Mouse (Mus musculus) splenic B cell, adult 2 months (primary cell): ENCODE results near the gene Edem2.
"Not testable (repeated sequence)": the region's sequence is repeated elsewhere in the genome, so short reads cannot be mapped to it uniquely, and the experiment has no call there.

Experiments used
- DNase-seq: peaks from one replicate; pipeline ENCODE4 v3.0.0-alpha.2; 2011; ENCODE audit warnings: low read depth, low spot score
- H3K27me3 ChIP-seq: 2 replicates; pipeline ENCODE4 v1.6.1; 2012; ENCODE audit warnings: mild to moderate bottlenecking, low read length, moderate library complexity, mixed read lengths; ENCODE audit not compliant: control insufficient read depth, poor library complexity, insufficient read depth, severe bottlenecking
- H3K36me3 ChIP-seq: 2 replicates; pipeline ENCODE4 v1.6.1; 2012; ENCODE audit warnings: mild to moderate bottlenecking, low read length, moderate library complexity, mixed read lengths; ENCODE audit not compliant: control insufficient read depth, poor library complexity, insufficient read depth, severe bottlenecking

Gene Edem2

DNA sequence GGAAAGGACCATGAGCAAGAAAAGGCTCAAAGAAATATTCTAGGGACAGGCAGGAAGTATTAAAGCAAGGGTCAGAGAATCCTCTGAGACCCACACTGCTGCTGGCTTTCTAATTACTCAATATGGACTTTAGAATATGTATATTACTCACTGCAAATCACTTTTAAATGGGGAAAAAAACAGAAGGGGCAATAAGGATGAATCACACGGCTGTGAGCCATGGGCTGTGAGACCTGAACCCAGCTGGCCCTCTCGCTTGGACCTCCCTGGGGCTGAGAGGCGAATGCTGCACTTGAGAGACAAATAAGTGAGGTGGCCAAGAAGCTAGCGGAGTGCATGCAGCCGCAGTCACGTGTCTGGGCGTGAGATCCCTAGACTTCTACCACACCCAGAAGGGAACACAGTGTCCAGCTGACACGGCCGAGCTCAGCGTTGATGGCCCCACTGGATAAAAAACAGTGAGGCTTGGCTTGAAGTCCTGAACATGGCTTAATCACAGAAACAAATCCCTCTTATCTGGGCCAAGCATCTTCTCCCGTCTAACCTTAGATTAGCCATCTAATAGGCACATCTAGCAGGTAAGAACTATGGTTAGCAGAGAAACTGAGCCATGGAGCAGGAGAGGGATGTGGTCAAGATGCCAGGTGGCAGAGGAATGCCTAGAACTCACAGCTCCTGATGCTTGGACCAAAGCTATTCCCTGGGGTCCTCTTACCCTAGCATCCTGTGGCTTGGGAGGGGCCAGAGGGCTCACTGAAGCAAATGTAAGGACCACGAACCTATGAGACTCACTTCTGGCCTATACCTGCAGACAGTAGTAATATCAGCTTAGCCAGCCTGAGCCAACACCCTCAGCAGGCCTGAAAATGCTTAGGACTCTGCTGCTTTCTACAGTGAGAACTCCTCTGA is 11.9 kb downstream of the Edem2 start:
- no peak for DNase-seq
- Histone ChIP-seq H3K27me3 (no peaks in the 10 kb centered on the region), H3K36me3 (peaks cover 9% of the 10 kb centered on the region)

DNA sequence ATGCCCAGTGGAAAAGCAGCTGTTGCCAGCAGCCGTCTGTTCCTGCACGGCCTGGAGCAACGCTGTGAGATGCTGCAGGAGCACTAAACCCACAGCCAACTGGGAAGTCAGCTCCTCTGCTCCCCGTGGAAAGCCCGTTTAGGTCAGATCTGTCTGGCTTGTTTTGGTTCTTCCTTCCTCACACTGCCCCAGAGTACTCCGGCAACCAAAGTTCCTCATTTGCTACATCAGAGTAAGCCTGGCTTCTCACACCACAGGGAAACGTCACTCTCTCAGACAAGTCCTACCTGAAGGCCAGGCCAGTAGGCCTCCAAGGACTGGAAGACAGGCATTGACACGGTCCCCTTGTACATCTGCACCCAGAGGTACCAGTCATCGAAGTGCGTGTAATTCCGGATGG is 18.7 kb downstream of the Edem2 start:
- Histone ChIP-seq H3K36me3 (peaks cover 13% of the 10 kb centered on the region), H3K27me3 (no peaks in the 10 kb centered on the region)
- DNase-seq, result no peak

DNA sequence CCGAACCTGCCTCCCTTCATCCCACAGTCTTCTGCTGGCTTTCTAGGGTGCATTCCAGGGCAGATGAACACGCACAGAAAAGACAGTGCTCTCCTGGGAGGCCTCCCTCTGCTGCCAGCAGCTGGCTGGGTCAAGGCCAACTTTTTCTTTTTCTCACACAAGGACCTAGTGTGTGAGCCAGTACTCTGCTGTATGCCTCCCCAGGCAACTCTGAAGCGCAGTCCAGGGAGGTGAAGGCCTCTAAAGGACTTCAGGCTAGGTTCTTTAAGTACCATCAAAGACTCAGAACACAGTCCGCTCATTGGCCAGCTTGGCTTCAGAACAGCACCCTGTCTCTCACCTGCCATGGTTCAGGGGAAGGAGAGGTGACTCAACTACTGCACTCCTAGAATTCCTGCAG is 22.0 kb downstream of the Edem2 start:
- no peak for DNase-seq

GRCm38 (mm10) chr2:155703630-155704029 is 25.6 kb downstream of the Edem2 start:
- no peak for DNase-seq
- H3K36me3 ChIP-seq, result peaks cover 15% of the 10 kb centered on the region
- no peaks in the 10 kb centered on the region for H3K27me3 ChIP-seq

More for the DNA sequence above, 22.0 kb downstream of the Edem2 start:
- Histone ChIP-seq H3K27me3 (no peaks in the 10 kb centered on the region), H3K36me3 (peaks cover 12% of the 10 kb centered on the region)

DNA sequence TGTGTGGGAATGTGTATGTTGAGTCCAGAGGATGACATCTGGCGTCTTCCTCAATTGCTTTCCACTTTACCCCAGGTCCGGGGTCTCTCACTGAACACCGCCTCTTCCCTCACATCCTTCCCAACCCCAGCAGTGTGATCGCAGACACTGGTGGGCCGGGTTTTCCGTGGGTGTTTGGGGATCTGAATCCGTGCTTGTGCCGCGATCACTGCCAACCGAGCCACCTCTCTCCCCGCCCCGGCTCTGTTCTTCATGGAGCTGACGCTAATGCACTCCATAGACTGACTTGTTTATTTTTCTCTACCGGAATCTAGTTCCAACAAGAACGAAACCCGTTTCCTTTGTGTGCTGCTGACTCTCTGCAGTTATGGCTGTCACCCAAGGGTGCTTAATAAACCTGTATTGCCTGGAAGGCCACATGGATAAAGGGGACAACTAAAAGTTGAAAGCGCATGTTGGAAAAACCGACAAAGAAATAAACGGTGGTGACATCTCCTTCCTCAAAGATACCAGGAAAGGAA is 27.8 kb downstream of the Edem2 start:
- Histone ChIP-seq H3K27me3 (no peaks in the 10 kb centered on the region), H3K36me3 (peaks cover 11% of the 10 kb centered on the region)
- no peak for DNase-seq

DNA sequence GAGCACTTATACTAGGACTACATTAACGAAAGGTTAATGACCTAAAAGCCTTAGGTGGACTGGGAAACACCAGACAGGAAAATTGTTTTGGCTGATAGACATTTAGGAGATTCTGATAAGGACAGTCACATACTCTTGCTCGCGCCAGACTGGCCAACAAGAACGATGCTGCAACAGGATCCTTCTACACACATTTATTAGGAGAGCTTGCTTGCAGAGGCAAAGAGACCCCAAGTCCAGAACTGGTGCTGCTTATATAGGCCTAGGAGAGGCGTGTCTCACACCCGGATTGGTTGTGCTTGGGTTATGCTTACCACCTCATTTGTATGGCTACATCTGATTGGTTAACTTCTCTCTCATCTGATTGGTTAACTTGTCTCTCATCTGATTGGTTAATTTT is 30.8 kb downstream of the Edem2 start:
- H3K27me3 ChIP-seq, DNase-seq, H3K36me3 ChIP-seq: not testable (repeated sequence)

GRCm38 (mm10) chr2:155696851-155697250 is 32.4 kb downstream of the Edem2 start:
- peak; percentile 20 for DNase-seq
- Histone ChIP-seq H3K36me3 (peaks cover 5% of the 10 kb centered on the region), H3K27me3 (no peaks in the 10 kb centered on the region)

DNA sequence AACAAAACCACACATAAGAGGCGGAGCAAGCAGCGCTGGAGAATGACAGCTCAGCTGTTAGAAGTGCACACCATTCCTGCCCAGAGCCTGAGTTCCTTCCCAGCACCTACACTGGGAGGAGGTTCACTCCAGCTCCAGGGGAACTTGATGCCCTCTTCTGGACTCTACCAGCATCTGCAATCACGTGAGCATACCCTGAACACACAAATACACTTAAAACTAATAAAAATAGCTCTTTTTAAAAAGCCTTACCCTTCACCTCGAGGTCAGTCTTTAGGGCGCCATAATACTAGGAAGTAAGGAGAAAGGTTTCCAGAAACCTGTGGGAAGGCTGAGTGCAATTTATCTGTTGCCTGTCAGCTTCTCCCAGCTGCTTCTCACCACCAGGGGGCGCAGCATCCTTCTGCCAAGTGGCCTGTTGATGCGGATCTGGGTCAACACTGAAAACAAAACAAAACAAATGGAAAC is 33.1 kb downstream of the Edem2 start:
- peak; percentile 88 for DNase-seq
- H3K27me3 ChIP-seq, result no peaks in the 10 kb centered on the region
- peaks cover under 1% of the 10 kb centered on the region for H3K36me3 ChIP-seq

GRCm38 (mm10) chr2:155695316-155695715 is 34.0 kb downstream of the Edem2 start:
- Histone ChIP-seq H3K36me3 (no peaks in the 10 kb centered on the region), H3K27me3 (no peaks in the 10 kb centered on the region)
- no peak for DNase-seq

DNA sequence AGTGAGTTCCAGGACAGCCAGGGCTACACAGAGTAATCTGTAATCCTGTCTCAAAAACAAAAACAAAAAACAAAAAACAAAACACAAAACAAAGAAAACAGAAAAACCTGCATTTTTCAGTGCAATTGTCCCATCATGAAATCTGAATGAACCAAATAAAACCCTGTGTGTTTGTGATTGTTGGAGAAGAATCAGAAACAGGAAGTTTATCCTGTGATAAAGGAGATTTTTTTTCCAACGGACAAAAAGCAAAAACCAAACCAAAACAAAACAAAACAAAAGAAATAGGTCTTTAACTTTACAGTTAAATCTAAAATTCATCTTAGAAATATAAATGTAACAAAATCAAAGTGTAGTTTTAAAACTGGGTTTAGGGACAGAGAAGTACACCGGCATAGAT is 34.7 kb downstream of the Edem2 start:
- no peak for DNase-seq
- Histone ChIP-seq H3K27me3 (no peaks in the 10 kb centered on the region), H3K36me3 (no peaks in the 10 kb centered on the region)

DNA sequence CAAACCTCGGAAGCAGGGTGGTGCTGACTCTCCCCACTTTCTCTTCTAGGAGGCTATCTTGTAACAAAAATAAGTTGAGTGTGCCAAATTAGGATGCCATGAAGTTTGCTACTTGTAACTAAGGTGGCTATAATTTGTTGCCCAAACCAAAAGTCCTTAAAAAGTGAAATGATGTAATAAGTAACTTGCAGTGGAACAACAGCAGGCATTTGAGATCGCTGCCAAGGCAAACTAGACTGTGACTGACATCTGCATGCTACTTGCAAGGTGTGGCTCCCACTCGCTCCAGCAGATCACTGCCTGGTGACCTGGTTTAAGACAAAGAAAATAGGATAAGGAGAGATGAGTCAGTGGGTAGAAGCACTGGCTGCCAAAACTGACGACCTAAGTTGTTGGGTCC is 36.1 kb downstream of the Edem2 start:
- DNase-seq, result no peak
- Histone ChIP-seq H3K36me3 (no peaks in the 10 kb centered on the region), H3K27me3 (no peaks in the 10 kb centered on the region)

DNA sequence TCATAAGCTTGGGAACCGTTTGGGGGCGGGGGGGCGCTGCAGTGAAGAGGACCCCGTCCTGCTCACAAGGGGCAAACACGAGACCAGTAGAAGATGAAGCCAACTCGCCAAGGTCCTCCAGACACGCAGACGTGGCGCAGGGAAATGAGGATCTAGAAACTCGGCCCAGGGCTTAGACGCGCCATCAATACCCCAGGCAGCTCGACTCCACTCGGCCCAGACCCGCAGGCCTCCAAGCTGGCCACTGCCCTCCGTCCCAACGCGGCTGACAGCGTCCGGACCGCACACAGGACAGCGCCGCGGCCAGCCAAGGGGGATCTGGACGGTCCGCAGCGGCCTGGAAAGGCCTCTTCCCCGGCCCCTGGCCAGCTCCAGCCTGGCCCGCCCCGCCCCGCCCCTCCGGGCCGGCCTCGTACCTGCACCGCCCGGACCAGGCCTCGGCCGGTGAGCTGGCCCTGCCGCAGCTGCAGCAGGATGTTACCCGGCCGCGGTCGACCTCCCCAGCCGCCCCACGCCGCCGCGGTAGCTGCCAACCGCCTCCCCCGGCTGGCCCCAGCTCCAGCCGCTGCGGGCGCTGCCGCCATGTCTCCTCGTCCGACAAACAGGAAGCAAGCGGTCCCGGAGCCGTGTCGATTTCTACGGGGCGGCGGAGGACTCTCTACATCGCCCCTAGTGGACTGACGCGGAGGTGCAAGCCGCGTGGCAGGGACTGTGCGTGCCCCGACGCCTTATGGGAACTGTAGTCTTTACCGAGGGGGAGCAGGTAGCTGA is 37.4 kb downstream of the Edem2 start, which contains the start of gene Trpc4ap:
Trpc4ap (minus strand) TSS at position 662 of the 771 bp plus-strand sequence.
- peak; percentile 97 for DNase-seq
- H3K36me3 ChIP-seq, result 0 out of 2 replicates have a peak, but pooled peaks cover 3% of the 10 kb centered on the region
- H3K27me3 ChIP-seq, result no peaks in the 10 kb centered on the region

DNA sequence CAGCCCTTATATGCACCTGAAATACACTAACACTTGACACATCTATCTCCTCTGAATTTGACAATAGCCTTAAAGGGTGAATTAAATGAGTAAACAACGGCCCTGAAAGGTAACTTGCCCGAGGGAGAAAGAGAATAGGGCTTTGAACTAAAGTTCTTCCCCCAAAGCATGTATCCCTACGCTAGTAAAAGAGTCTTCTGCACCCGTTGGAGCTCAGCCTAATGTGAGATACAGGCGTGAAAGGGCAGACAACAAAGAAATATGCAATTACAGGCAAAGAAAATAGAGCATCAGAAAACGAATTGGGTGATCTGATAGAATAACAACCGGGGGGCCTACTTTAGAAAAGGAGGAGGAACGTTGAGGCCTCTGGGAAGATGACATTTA is 37.9 kb downstream of the Edem2 start:
- Histone ChIP-seq H3K36me3 (0 out of 2 replicates have a peak, but pooled peaks cover 3% of the 10 kb centered on the region), H3K27me3 (no peaks in the 10 kb centered on the region)
- DNase-seq, result no peak

DNA sequence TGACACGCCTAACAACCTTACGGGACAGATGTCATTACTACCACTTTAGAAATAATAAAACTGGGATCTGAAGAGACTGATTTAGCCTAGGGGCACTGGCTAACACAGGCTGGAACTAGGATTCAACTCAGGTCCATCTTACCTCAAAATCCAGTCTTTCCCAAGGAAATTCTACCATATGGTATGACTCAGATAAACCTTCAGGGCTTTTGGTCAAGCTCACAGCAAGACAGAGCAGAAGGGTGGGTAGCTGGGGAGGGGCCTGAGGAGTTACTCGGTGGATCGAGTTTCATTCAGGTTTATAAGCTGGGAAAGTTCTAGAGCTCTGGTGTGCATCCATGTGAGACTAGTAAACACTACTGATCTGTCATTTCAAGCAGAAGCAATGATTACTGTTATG is 40.1 kb downstream of the Edem2 start:
- Histone ChIP-seq H3K36me3 (0 out of 2 replicates have a peak, but pooled peaks cover 3% of the 10 kb centered on the region), H3K27me3 (no peaks in the 10 kb centered on the region)
- DNase-seq, result no peak

- DNase-seq, result no peak
- Histone ChIP-seq H3K36me3 (0 out of 2 replicates have a peak, but pooled peaks cover 3% of the 10 kb centered on the region), H3K27me3 (no peaks in the 10 kb centered on the region)
Observed at GRCm38 (mm10) chr2:155687746-155688145, 41.5 kb downstream of the Edem2 start.
